Mouse (Mus musculus): ENCODE measurements around the gene Hist1h1t.
A peak's percentile ranks its signal among the peaks of the same experiment; 100 is the strongest.
"Not testable (repeated sequence)": the region's sequence is repeated elsewhere in the genome, so short reads cannot be mapped to it uniquely, and the experiment has no call there.

Gene Hist1h1t

GRCm38 (mm10) chr13:23695514-23695913, at the start of gene Hist1h1t:
Gene Hist1h1t, plus strand, starts transcription at chr13:23695814.
- DNase-seq (ENCODE audit: low read depth, low spot score) = no peak

GRCm38 (mm10) chr13:23659636-23660366, 35.8 kb upstream of the Hist1h1t start:
- no peak for DNase-seq (ENCODE audit: low read depth, low spot score)

- no peak for DNase-seq (ENCODE audit: low read depth, low spot score)
Measured at GRCm38 (mm10) chr13:23662536-23662935, 33.1 kb upstream of the Hist1h1t start.

GRCm38 (mm10) chr13:23681990-23682582, 13.5 kb upstream of the Hist1h1t start:
- DNase-seq (ENCODE audit: low read depth, low spot score) = no peak

GRCm38 (mm10) chr13:23682623-23682946, 13.0 kb upstream of the Hist1h1t start:
- DNase-seq (ENCODE audit: low read depth, low spot score) = no peak

- DNase-seq (ENCODE audit: low read depth, low spot score) = not testable (repeated sequence)
Measured at GRCm38 (mm10) chr13:23682947-23683754, 12.5 kb upstream of the Hist1h1t start.

- DNase-seq (ENCODE audit: low read depth, low spot score) = peak; percentile 84
Measured at GRCm38 (mm10) chr13:23683755-23684281, 11.8 kb upstream of the Hist1h1t start, which contains the start of the genes Hist1h2ac and Hist1h2bc. Gene Hist1h2ac, minus strand, starts transcription at chr13:23683948. Gene Hist1h2bc, plus strand, starts transcription at chr13:23684199.

- DNase-seq (ENCODE audit: low read depth, low spot score) = peak; percentile 78
Measured at GRCm38 (mm10) chr13:23684295-23684945, 11.2 kb upstream of the Hist1h1t start.

GRCm38 (mm10) chr13:23685121-23685861, 10.3 kb upstream of the Hist1h1t start:
- DNase-seq (ENCODE audit: low read depth, low spot score) = peak; percentile 16

- DNase-seq (ENCODE audit: low read depth, low spot score) = no peak
Measured at GRCm38 (mm10) chr13:23685966-23686365, 9.6 kb upstream of the Hist1h1t start.

GRCm38 (mm10) chr13:23687181-23687580, 8.4 kb upstream of the Hist1h1t start:
- DNase-seq (ENCODE audit: low read depth, low spot score) = no peak

- DNase-seq (ENCODE audit: low read depth, low spot score) = no peak
Measured at GRCm38 (mm10) chr13:23687907-23688306, 7.7 kb upstream of the Hist1h1t start.

GRCm38 (mm10) chr13:23688956-23689355, 6.7 kb upstream of the Hist1h1t start:
- DNase-seq (ENCODE audit: low read depth, low spot score) = no peak

- no peak for DNase-seq (ENCODE audit: low read depth, low spot score)
Measured at GRCm38 (mm10) chr13:23689459-23689858, 6.2 kb upstream of the Hist1h1t start.

GRCm38 (mm10) chr13:23693856-23694440, 1.7 kb upstream of the Hist1h1t start:
- no peak for DNase-seq (ENCODE audit: low read depth, low spot score)

- no peak for DNase-seq (ENCODE audit: low read depth, low spot score)
Measured at GRCm38 (mm10) chr13:23694956-23695355, 658 bp upstream of the Hist1h1t start.

GRCm38 (mm10) chr13:23696061-23696474, 454 bp downstream of the Hist1h1t start:
- DNase-seq (ENCODE audit: low read depth, low spot score) = no peak

- no peak for DNase-seq (ENCODE audit: low read depth, low spot score)
Measured at GRCm38 (mm10) chr13:23697491-23698299, 2.1 kb downstream of the Hist1h1t start.

GRCm38 (mm10) chr13:23698300-23698693, 2.7 kb downstream of the Hist1h1t start, which contains the start of gene Hist1h4c:
Gene Hist1h4c, minus strand, starts transcription at chr13:23698454.
- DNase-seq (ENCODE audit: low read depth, low spot score) = peak; percentile 96

- DNase-seq (ENCODE audit: low read depth, low spot score) = no peak
Measured at GRCm38 (mm10) chr13:23698996-23699395, 3.4 kb downstream of the Hist1h1t start.

All from embryo, embryonic 11.5 days (tissue).